Mouse (Mus musculus): ENCODE measurements around the gene Zdhhc13.

The Zdhhc13 gene

DNA sequence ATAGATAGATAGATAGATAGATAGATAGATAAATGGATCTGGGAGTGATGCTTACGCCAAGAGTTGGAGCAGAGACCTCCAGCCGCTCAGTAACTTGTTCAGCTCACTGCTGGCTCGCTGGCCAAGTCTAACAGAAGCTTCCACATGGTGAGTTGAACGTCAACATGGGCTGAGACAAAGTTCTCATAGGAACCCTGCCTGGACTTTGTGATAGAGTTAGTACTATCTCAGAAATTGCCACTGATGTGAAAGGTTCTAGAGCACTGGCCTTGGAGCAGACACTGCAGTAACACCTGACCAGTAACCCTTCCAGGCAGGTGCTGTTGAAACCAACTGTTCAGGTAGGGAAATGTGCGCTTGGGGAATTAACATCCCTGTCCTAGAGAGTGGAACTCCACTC lies 54.7 kb downstream of the Zdhhc13 start:
- no peak for DNase-seq

DNA sequence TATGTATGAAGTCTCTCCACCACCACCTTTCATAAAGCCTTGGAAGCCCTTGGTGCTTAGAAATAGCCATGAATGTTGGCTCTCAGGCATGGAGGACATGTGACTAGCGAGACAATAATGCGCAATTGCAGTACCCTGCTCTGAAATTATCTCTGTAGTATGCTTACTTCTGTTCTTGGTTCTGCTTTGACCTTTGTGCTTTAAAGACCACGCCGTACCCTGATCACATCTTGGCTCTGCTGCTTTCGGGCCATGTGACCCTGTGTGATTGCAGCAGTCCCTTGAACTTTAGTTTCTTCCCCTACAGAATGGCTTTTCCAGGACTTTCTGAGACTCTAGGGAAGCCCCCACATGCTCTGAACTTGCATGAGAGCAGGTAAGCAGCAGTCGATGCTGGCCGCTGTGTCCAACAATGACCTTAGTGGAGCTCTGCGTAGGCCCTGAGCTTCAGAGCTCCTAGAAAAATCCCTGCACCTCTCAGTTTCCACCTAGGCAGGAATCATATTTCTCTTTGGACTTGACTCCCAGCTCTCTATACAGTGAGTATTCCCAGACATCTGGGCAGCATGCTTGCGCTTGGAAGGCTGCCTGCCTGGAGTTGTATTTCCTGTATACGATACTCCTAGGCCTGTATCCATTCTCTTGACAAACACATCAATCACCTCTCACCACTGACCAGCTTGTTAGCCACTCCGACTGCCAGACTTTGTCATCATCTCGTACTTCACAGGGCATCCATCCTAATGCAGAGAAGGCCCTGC lies 56.6 kb downstream of the Zdhhc13 start:
- no peak for DNase-seq

DNA sequence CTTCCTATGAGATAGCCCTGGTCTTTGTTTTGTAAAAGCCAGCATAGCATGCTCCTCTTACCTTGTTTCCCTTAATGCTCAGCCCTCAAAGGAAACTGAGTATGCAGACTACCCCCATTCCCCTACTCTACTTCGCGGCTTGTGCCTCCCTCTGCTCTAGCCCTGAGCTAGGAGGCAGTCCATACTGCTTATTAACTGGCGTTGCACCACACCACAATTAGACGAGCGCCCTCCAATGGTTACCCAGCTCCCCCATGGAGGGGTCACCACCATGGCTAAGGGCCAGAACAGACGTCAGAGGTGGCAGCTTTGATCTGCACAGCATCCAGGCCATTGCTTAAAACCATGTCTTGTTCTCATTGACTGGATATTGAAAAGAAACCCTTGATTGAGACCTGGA lies 58.0 kb downstream of the Zdhhc13 start:
- DNase-seq, result peak; percentile 19

DNA sequence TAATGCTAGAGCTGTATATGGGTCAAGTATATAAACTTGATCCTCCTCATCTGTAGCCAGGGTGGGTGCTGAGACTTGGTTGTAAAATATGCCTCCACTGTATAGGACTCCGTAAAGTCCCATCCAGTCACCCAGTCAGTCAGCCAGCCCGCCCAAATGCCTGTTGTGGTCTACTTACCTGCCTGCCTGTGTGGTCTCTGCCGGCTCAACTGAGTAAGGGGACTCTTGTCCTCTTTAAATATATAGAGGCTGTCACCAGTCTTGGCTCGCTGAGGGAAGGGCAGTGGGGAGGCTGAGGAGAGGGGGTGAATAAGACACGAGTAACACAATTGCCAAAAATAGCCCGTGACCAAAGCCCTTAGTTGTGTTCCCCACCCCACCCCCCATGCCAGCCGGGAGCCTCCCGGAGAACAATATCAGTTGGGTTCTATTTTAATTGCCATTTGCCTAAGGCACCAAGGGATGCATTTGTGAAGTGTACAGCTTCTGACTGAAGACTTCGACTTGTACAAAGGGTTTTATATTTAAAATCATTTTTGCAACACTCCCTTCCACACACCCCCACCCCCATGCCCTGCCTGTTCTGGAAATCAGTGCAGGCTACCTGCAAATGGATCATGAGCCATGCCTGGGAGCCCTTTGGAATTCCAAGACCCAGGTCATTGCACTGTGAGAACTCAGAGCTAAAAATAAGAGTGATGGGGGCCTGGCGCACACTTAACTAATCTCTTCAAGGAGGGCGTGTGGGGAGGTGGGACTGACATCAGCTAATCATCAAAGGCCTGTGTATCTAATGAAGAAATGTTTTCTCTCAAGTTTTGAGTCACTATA lies 59.2 kb downstream of the Zdhhc13 start, which contains the start of gene Csrp3:
Csrp3 (minus strand) TSS at position 214 of the 831 bp plus-strand sequence.
- peak; percentile 58 for DNase-seq

DNA sequence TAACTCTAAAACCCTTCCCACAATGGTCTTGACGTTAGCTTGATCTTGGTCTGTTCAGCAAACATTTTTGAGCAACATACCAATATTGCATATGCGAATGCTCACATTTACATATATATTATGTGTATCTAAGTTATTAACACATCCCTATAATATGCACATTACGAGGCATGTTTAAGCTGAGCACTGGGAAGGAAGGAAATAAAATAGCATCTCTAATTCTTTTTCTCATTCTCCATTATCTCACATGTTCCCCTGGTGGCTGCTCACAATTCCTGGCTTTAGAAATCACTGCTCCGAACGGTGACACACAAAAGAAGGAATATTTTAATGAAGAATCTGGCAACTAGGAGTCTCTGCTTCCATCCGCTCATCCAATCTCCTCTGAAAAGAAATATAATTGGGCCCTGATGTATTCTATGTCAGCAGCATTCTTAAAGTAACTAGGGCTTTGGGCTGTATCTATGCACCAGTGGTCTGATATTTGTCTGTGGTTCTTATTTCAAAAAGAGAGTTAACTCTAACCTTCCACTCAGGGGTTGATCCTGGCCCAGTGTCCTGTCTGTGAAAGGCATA lies 62.8 kb downstream of the Zdhhc13 start:
- no peak for DNase-seq

DNA sequence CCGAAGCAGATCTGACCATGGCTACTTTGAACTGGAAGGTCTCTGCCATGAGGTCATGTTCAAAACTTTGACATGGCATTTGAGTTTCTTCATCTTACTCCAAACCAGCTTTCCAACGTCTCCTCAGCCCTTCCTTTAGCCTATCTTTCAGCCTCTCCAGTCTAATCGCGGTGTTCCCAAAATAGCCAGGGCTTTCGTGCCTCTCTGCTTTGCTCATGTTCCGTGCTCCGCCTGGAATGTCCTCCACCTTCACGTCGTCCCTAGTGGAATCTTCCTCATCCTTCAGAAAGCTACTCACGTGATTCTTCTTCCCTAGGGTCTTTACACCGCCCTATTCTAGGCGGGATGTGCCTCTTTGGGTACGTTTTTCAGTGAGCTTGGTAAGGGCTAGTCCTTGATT lies 64.7 kb downstream of the Zdhhc13 start:
- DNase-seq, result no peak

DNA sequence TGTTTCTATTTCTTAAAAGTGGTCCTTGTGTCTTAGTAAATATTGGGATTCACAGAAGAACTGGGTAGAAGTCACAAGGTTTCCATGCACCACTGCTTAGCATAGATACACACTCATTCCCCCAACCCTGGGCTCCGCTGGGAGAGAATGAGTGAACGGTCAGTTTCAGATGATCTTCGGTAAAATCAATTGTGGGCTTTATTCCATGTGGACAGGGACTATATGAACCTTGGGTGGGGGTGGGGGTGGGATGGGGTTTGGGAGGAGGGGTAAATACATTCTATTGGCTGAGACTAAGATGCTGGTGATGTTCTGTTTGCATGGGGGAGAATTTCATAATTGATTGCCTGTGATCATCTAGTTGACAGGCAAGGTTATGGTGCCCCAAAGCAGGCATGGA lies 66.7 kb downstream of the Zdhhc13 start:
- no peak for DNase-seq

DNA sequence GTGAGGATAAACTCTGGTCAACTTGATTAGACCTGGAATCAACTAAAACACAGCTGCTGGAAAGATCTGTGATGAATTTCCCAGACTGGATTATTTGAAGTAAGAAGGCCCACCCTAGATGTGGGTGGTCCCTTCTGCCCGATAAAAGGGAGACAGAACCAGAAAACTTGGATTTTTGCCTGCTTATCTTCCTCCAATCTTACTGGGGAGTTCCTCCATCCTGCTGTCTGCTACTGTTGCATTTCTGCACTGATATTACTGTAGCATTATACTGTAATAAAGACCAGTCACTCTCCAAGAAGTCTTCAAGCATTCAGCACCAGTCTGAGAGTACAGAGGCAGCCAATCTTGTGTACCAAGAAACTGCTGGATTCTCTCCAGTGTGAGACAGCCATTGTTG lies 69.5 kb downstream of the Zdhhc13 start:
- DNase-seq, result no peak

DNA sequence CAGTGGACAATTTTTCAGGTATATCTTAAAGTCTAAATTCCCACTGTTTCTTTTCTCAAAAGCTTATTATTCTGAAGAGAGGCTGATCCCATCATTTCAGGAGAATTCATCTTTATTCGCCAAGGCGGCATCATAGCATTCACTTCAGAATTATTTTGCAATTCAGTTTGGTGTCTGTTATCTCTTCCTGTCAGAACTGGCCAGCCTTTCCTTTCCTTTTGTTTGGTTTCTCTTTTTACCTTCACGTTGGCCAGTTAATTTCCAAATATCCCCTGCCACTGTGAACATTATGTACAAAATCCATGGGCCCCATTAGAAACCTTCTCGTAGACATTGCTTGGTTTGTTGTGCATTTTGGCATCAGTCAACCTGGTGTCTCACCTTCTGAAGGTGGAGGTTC lies 70.6 kb downstream of the Zdhhc13 start:
- DNase-seq, result no peak

DNA sequence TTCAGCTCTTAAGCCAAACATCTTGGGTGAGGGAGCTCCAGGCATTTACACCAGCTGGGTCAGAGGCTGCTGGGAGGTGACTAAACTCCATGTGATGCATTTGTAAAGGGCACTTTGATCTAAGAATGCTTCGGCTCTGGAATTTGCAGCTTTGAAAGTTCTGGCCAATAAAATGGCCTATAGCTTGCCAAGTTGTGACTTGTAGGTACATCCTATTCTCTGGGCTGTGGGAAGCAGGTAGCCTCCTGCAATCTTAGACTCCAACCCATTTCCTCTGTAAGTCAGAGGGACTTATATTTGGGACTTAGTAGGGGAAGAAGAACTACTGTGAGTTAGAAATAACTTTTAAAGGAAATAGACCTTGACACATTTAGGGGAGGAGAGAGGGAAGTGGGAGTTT lies 72.1 kb downstream of the Zdhhc13 start:
- DNase-seq, result no peak

DNA sequence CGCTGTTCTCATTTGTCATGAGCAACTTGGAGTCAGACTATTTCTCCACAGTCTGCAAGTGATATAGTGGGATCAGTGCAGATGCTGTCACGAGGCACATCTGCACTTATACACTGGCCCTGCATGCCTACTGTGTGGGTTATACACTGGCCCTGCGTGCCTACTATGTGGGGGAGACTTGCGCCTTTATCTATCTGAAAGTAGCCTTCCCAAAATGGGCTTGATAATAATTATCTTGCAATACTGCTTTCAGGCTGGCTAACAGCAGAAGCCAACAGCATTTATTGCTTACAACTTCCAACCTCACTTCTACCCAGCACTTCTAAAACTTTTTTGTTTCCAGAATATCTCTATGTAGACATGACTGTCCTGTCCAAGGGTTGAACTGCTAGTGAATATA lies 73.0 kb downstream of the Zdhhc13 start:
- DNase-seq, result no peak

DNA sequence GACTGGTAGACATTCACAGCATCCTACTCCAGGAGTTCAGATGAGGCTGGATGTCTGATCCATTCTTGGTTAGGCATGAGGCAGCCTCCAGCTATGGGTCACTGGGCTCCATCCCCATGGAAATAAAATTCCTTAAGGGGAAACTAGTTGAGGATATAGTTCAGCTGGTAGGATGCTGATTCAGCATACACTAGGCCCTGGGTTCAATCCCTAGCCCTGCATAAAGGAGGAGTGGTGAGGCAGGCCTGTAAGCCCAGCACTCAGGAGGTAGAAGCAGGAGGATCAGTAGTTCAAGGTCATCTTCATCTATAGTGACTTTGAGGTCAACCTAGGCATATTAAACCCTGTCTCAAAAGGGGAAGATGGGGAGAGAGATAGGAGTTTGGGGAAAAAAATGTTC lies 75.4 kb downstream of the Zdhhc13 start:
- DNase-seq, result no peak

DNA sequence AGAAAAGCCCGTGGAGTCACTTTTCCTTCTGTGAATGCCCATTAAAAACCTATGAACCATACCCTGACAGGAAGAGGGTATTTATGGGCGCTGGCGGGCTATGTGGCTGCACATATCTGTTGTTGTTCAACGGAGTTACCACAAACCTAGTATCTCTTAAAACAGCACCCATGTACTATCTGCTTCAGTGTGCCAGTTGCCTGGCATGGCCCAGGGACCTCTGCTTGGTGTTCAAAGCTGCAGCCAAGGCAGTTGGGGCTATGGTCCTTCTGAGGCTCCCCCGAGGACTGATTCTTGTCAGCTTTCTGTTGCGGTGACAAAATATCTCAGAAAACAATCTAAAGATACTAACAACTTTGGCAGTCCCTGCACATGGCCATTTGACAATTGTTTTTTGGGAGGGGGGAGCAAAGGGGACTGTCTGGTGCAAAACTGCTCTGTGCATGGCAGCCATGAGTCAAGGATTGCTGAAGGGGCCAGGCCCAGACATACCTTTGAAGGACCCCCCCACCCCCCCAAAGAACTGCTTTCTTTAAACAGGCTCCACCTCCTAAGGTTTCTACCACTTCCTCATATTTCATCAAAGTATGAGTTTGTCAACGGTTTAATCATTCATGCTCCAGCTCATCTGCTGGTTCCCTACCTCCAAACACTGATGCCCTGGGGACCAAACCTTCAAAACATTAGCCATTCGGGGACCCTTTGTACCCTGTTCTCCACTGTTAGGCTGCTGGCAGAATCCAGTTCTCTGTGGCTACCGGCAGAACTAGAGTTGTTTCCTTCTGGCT lies 76.1 kb downstream of the Zdhhc13 start:
- no peak for DNase-seq

DNA sequence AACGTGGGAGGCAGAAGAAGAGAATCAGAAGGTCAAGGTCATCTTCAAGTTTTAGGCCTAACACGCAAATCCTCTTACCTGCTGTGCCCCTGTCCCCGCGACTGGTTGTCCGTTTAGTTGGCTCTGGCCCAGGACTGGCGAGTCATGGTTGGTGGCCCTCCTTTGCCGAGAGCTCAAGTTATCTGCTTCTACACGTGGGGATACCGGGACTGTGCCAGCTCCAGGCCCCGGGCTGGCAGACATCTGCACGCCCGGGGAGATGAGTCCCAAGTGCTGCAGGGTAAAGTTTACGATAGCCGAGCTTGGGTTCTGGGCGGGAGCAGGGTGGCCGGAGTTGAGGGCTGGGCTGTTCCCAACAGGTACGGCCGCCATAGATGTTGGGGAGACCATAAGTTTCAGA lies 78.8 kb downstream of the Zdhhc13 start:
- no peak for DNase-seq

DNA sequence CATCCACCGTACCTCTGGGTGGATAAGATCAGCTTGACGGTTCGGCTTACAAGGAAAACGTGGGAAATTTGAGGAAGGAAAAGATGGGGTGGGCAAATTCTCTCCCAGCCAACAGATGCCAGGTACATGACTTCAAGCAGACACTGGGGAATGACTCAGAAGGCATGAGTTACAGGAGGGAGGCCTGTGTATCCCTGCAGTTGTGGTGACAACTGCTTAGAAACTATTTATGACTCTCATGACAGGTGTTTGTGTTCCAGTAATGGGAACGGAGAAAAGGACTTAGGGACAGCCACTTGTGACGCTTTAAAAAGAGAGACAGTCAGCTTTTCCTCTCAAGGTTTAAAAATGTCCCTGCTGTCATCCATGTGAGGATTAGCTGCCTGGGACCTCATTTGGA lies 81.3 kb downstream of the Zdhhc13 start:
- no peak for DNase-seq

DNA sequence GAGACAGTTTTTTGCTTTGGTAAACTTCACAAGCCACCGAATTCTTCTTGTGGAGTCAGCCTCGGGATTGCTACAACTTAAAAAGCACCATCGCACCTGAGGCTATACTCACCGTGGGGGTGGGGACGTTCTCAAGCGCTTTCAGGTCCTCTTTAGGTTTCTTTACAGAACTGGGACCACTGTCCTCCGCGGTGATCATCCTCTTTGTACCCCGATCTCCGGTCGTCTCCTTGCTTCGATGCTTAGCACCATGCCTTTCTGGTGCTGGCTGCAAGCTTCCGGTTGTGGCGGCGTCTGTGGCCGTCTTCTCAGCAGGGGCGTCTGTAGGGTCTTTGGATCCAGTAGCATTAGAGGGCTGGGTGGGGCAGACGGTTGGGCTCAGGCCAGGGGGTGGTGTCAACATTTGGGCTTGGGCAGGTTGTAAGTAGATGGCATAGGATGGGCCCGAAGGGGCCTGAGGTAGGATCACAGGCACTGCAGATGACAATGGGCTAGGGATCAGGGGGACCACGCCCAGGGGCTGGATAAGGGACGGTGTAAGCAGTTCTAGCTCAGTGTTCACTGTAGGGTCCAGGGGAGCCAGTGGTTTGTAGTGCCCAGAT lies 81.9 kb downstream of the Zdhhc13 start:
- no peak for DNase-seq

DNA sequence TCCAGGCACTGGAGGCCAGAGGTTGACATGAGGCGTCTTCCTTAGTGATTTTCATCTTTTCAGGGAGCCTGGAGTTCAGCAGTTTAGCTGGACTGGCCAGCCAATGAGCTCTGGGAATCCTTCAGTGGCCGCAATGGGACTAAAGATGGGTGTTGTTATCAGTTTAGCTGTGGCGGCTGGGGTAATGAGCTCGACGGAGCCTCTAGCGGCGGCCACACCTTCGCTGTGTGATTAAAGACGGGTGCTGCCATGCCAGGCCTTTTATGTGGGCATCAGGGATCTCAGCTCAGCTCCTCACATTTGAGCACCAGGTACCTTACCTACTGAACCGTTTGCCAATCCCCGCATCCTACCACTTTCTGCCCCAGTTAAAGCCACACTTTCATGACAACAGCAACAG lies 82.5 kb downstream of the Zdhhc13 start:
- DNase-seq, result no peak

DNA sequence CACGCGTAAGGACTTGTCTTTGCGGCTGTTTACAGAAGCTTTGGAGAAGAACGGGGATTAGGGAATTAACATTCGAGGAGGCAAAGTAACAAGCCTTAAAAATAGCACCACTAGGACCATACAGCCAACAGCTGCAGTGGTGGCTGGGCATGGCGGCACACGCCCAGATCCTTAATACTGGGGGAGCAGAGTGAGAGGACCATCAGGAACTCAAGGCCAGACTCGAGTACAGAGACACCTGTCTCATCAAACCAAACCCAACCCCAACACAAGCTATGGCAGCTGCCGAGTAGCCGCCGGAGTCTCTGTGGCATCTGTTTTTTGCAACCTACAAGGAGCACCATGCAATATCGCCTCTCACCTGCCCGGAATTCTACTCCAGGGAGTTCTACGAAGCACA lies 86.3 kb downstream of the Zdhhc13 start:
- no peak for DNase-seq

DNA sequence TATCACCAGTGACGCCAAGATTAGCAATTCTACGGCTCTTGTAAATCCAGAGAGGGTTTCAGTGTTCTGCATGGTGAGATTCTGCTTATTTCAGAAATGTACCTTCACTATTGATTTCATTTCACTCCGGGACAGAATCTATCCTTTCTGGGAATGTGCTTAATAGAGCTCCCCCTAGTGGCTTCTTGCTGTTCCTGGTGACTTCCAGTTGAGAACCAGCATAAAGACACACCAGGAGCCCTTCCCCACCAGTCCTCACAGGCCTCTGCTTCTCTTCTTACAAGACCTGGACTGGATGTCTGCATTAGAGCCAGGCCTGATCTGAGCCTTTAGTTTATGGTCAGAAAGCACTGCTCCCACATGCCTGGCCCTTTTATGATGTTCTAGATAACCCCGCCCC lies 87.7 kb downstream of the Zdhhc13 start:
- DNase-seq, result peak; percentile 80

Data from retina, postnatal 1 day (tissue).